Mouse (Mus musculus): ENCODE data around the gene Aip. TPM values are rescaled to one million over a fixed set of nuclear protein-coding genes. Genes with fewer than 3 reads are reported as not detected.
A peak's percentile ranks its signal among the peaks of the same experiment; 100 is the strongest.
"Not testable (repeated sequence)": the region's sequence is repeated elsewhere in the genome, so short reads cannot be mapped to it uniquely, and the experiment has no call there.

The Aip gene
- polyA plus RNA-seq, 1 experiment: 59.8 TPM

GRCm38 (mm10) chr19:4071406-4071805, 54.3 kb downstream of the Aip start:
- Histone ChIP-seq H3K36me3 (ENCODE audit: control insufficient read depth, insufficient read depth, low read length) (no peaks in the 10 kb centered on the region), H3K27ac (ENCODE audit: insufficient read depth, low read depth, low read length) (no peak overlapping the region), H3K4me1 (ENCODE audit: control insufficient read depth, insufficient read depth, insufficient read length, low read length) (peaks cover 16% of the 10 kb centered on the region), H3K4me3 (ENCODE audit: low read depth, low read length) (no peak overlapping the region), H3K27me3 (ENCODE audit: control insufficient read depth, insufficient read depth, low read length) (no peaks in the 10 kb centered on the region)
- 62% methylated on average over 6 of the region's 6 CpGs for WGBS
- no peak for TF ChIP-seq CTCF (IDR thresholded peaks at IDR 0.05; ENCODE audit: extremely low read depth, insufficient read length, insufficient replicate concordance, low read depth, low read length)
- no peak for TF ChIP-seq POLR2A (IDR thresholded peaks at IDR 0.05; ENCODE audit: low read depth, low read length)

GRCm38 (mm10) chr19:4070756-4071155, 54.9 kb downstream of the Aip start:
- H3K27me3 ChIP-seq (ENCODE audit: control insufficient read depth, insufficient read depth, low read length): no peaks in the 10 kb centered on the region
- H3K4me3 ChIP-seq (ENCODE audit: low read depth, low read length): no peak overlapping the region
- 91% methylated on average over 8 of the region's 8 CpGs for WGBS
- TF ChIP-seq CTCF (IDR thresholded peaks at IDR 0.05; ENCODE audit: extremely low read depth, insufficient read length, insufficient replicate concordance, low read depth, low read length): no peak
- no peak for TF ChIP-seq POLR2A (IDR thresholded peaks at IDR 0.05; ENCODE audit: low read depth, low read length)
- no peaks in the 10 kb centered on the region for H3K36me3 ChIP-seq (ENCODE audit: control insufficient read depth, insufficient read depth, low read length)
- peaks cover 17% of the 10 kb centered on the region for H3K4me1 ChIP-seq (ENCODE audit: control insufficient read depth, insufficient read depth, insufficient read length, low read length)
- no peak overlapping the region; the same call in 1 of the 2 replicates for H3K27ac ChIP-seq (ENCODE audit: insufficient read depth, low read depth, low read length)

DNA sequence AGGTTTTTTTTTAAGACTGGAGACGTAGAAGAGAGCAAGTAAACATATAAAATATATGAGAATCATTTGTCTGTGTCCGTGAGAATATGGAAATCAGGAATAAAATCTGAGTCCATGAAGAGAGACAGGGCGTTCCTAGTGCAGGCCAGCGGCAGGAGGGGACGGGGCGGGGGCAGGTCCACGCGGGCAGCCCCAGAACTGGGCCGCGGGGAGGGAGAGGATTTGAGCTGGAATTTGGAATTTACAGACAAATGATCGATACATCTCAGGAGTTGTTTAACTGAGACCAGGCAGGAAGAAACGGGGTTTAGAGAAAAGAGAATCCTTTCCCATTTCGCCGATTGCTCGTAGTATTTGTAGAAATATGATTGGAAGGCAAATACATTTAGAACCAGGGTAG, 55.3 kb downstream of the Aip start:
- TF ChIP-seq CTCF (IDR thresholded peaks at IDR 0.05; ENCODE audit: extremely low read depth, insufficient read length, insufficient replicate concordance, low read depth, low read length): no peak
- TF ChIP-seq POLR2A (IDR thresholded peaks at IDR 0.05; ENCODE audit: low read depth, low read length): no peak
- H3K4me1 ChIP-seq (ENCODE audit: control insufficient read depth, insufficient read depth, insufficient read length, low read length): peaks cover 17% of the 10 kb centered on the region
- H3K4me3 ChIP-seq (ENCODE audit: low read depth, low read length): no peak overlapping the region
- H3K27ac ChIP-seq (ENCODE audit: insufficient read depth, low read depth, low read length): no peak overlapping the region
- WGBS: 83% methylated on average over 15 of the region's 15 CpGs
- no peaks in the 10 kb centered on the region for H3K36me3 ChIP-seq (ENCODE audit: control insufficient read depth, insufficient read depth, low read length)
- no peaks in the 10 kb centered on the region for H3K27me3 ChIP-seq (ENCODE audit: control insufficient read depth, insufficient read depth, low read length)

GRCm38 (mm10) chr19:4068717-4069410, 56.8 kb downstream of the Aip start:
- TF ChIP-seq POLR2A (IDR thresholded peaks at IDR 0.05; ENCODE audit: low read depth, low read length): no peak
- no peak for TF ChIP-seq CTCF (IDR thresholded peaks at IDR 0.05; ENCODE audit: extremely low read depth, insufficient read length, insufficient replicate concordance, low read depth, low read length)
- Histone ChIP-seq H3K27ac (ENCODE audit: insufficient read depth, low read depth, low read length) (peak overlapping the region; percentile 60), H3K4me3 (ENCODE audit: low read depth, low read length) (no peak overlapping the region), H3K36me3 (ENCODE audit: control insufficient read depth, insufficient read depth, low read length) (no peaks in the 10 kb centered on the region), H3K27me3 (ENCODE audit: control insufficient read depth, insufficient read depth, low read length) (no peaks in the 10 kb centered on the region), H3K4me1 (ENCODE audit: control insufficient read depth, insufficient read depth, insufficient read length, low read length) (peaks cover 17% of the 10 kb centered on the region)
- WGBS: 25% methylated on average over 15 of the region's 15 CpGs

DNA sequence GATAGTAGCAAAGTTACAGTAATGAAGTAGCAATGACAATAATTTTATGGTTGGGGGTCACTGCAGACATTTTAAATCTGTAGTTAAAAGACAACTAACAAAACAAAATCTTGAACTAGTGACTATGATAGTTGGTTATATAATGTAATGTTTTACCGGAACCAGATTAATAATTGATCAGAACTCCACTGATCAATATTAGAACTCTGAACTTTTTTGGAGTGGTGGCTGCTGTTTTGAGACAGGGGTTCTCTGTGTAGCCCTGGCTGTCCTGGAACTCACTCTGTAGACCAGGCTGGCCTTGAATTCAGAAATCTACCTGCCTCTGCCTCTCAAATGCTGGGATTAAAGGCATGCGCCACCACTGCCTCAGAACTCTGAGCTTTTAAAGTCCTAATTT, 57.4 kb downstream of the Aip start:
- H3K27ac ChIP-seq (ENCODE audit: insufficient read depth, low read depth, low read length): peak overlapping the region; percentile 60
- not testable (repeated sequence) for H3K27me3 ChIP-seq (ENCODE audit: control insufficient read depth, insufficient read depth, low read length)
- WGBS: 36% methylated on average over 2 of the region's 2 CpGs

DNA sequence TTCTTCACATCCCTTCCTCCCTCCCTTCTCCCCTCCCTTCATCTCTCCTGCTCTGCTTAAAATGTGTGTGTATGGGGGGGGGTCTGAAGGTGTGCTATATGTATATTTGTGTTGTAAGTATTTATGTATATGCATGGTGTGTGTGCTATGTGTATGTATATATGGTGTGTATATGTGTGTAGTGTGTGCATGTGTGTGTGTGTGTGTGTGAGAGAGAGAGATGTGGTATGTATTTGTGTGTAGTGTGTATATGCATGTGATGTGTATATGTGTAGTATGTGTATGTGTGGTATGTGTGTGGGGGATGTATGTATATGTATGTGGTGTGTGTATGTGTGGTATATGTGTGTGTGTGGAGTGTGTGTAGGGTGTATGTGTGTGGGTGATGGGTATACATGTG, 58.8 kb downstream of the Aip start:
- TF ChIP-seq POLR2A (IDR thresholded peaks at IDR 0.05; ENCODE audit: low read depth, low read length) (no peak), CTCF (IDR thresholded peaks at IDR 0.05; ENCODE audit: extremely low read depth, insufficient read length, insufficient replicate concordance, low read depth, low read length) (no peak)
- Histone ChIP-seq H3K27me3 (ENCODE audit: control insufficient read depth, insufficient read depth, low read length) (no peaks in the 10 kb centered on the region), H3K4me3 (ENCODE audit: low read depth, low read length) (no peak overlapping the region), H3K4me1 (ENCODE audit: control insufficient read depth, insufficient read depth, insufficient read length, low read length) (peaks cover 14% of the 10 kb centered on the region), H3K27ac (ENCODE audit: insufficient read depth, low read depth, low read length) (no peak overlapping the region), H3K36me3 (ENCODE audit: control insufficient read depth, insufficient read depth, low read length) (no peaks in the 10 kb centered on the region)

More for the DNA sequence above, 57.4 kb downstream of the Aip start:
- not testable (repeated sequence) for H3K4me3 ChIP-seq (ENCODE audit: low read depth, low read length); H3K36me3 ChIP-seq (ENCODE audit: control insufficient read depth, insufficient read depth, low read length)
- H3K4me1 ChIP-seq (ENCODE audit: control insufficient read depth, insufficient read depth, insufficient read length, low read length): peaks cover 17% of the 10 kb centered on the region

- no peak for TF ChIP-seq POLR2A (IDR thresholded peaks at IDR 0.05; ENCODE audit: low read depth, low read length)
- no peak for TF ChIP-seq CTCF (IDR thresholded peaks at IDR 0.05; ENCODE audit: extremely low read depth, insufficient read length, insufficient replicate concordance, low read depth, low read length)
- Histone ChIP-seq H3K27ac (ENCODE audit: insufficient read depth, low read depth, low read length) (0 out of 2 replicates have a peak overlapping the region, but pooled peaks have one; percentile 15), H3K36me3 (ENCODE audit: control insufficient read depth, insufficient read depth, low read length) (no peaks in the 10 kb centered on the region), H3K4me1 (ENCODE audit: control insufficient read depth, insufficient read depth, insufficient read length, low read length) (peaks cover 14% of the 10 kb centered on the region), H3K27me3 (ENCODE audit: control insufficient read depth, insufficient read depth, low read length) (no peaks in the 10 kb centered on the region), H3K4me3 (ENCODE audit: low read depth, low read length) (no peak overlapping the region)
- WGBS: 41% methylated on average over 6 of the region's 6 CpGs
Observed at GRCm38 (mm10) chr19:4066280-4066679, 59.4 kb downstream of the Aip start.

GRCm38 (mm10) chr19:4064501-4064900, 61.2 kb downstream of the Aip start:
- not testable (repeated sequence) for H3K36me3 ChIP-seq (ENCODE audit: control insufficient read depth, insufficient read depth, low read length); H3K4me3 ChIP-seq (ENCODE audit: low read depth, low read length); H3K27me3 ChIP-seq (ENCODE audit: control insufficient read depth, insufficient read depth, low read length)
- 7% methylated on average over 5 of the region's 11 CpGs for WGBS
- Histone ChIP-seq H3K27ac (ENCODE audit: insufficient read depth, low read depth, low read length) (peak overlapping the region; percentile 77; the same call in 1 of the 2 replicates), H3K4me1 (ENCODE audit: control insufficient read depth, insufficient read depth, insufficient read length, low read length) (peaks cover 10% of the 10 kb centered on the region)

Other genes with a start within 250 kb of the Aip start
- gene Tcirg1, start 218.7 kb downstream of the Aip start, polyA plus RNA-seq (2012; rRNA removed): 107 and 148 TPM in 2 replicates
- gene Ndufs8, start 213.1 kb downstream of the Aip start, polyA plus RNA-seq (2012; rRNA removed): 303 and 423 TPM in 2 replicates
- gene Aldh3b1, start 196.1 kb downstream of the Aip start, polyA plus RNA-seq (2012; rRNA removed): 32.8 and 43.0 TPM in 2 replicates
- gene Unc93b1, start 190.7 kb downstream of the Aip start, polyA plus RNA-seq (2012; rRNA removed): 108 and 140 TPM in 2 replicates
- not detected in 2 replicates for gene Aldh3b3, start 167.2 kb downstream of the Aip start, polyA plus RNA-seq (2012; rRNA removed)
- gene Aldh3b2, start 153.5 kb downstream of the Aip start, polyA plus RNA-seq (2012; rRNA removed): 0.55 and 1.5 TPM in 2 replicates
- 99.4 and 147 TPM in 2 replicates for gene Acy3, start 139.3 kb downstream of the Aip start, polyA plus RNA-seq (2012; rRNA removed)
- gene Tbx10, start 133.1 kb downstream of the Aip start, polyA plus RNA-seq (2012; rRNA removed): 0.10 TPM in 1 of 2 replicates, not detected in the other
- 30.6 and 33.7 TPM in 2 replicates for gene Nudt8, start 125.3 kb downstream of the Aip start, polyA plus RNA-seq (2012; rRNA removed)
- gene Gm49405, start 125.2 kb downstream of the Aip start, polyA plus RNA-seq (2012; rRNA removed): 0.77 and 0.90 TPM in 2 replicates
- gene Doc2g, start 122.5 kb downstream of the Aip start, polyA plus RNA-seq (2012; rRNA removed): 5.1 and 8.2 TPM in 2 replicates
- 92.8 and 170 TPM in 2 replicates for gene Ndufv1, start 113.1 kb downstream of the Aip start, polyA plus RNA-seq (2012; rRNA removed)
- 798 and 1,214 TPM in 2 replicates for gene Gstp1, start 87.9 kb downstream of the Aip start, polyA plus RNA-seq (2012; rRNA removed)
- 231 and 289 TPM in 2 replicates for gene Gstp2, start 79.8 kb downstream of the Aip start, polyA plus RNA-seq (2012; rRNA removed)
- gene Gstp3, start 66.3 kb downstream of the Aip start, polyA plus RNA-seq (2012; rRNA removed): 11.8 and 15.0 TPM in 2 replicates
- 24.8 TPM in 1 of 2 replicates, not detected in the other for gene Cabp2, start 44.3 kb downstream of the Aip start, polyA plus RNA-seq (2012; rRNA removed)
- gene Cdk2ap2, start 28.7 kb downstream of the Aip start, polyA plus RNA-seq (2012; rRNA removed): 186 and 366 TPM in 2 replicates
- 108 and 197 TPM in 2 replicates for gene Pitpnm1, start 25.9 kb downstream of the Aip start, polyA plus RNA-seq (2012; rRNA removed)
- 0.06 TPM in 1 of 2 replicates, not detected in the other for gene Gpr152, start 13.9 kb upstream of the Aip start, polyA plus RNA-seq (2012; rRNA removed)
- 0.25 and 0.42 TPM in 2 replicates for gene Cabp4, start 18.2 kb upstream of the Aip start, polyA plus RNA-seq (2012; rRNA removed)
- gene Coro1b, start 22.8 kb upstream of the Aip start, polyA plus RNA-seq (2012; rRNA removed): 264 and 493 TPM in 2 replicates
- gene Ptprcap, start 27.7 kb upstream of the Aip start, polyA plus RNA-seq (2012; rRNA removed): 95.3 and 169 TPM in 2 replicates
- 37.9 and 42.5 TPM in 2 replicates for gene Rps6kb2, start 37.5 kb upstream of the Aip start, polyA plus RNA-seq (2012; rRNA removed)
- gene Carns1, start 49.6 kb upstream of the Aip start, polyA plus RNA-seq (2012; rRNA removed): 3.7 and 4.4 TPM in 2 replicates
- gene Tbc1d10c, start 65.4 kb upstream of the Aip start, polyA plus RNA-seq (2012; rRNA removed): 15.3 and 21.9 TPM in 2 replicates
- 142 and 258 TPM in 2 replicates for gene Ppp1ca, start 66.2 kb upstream of the Aip start, polyA plus RNA-seq (2012; rRNA removed)
- gene Rad9a, start 75.8 kb upstream of the Aip start, polyA plus RNA-seq (2012; rRNA removed): 8.2 and 12.2 TPM in 2 replicates
- gene Clcf1, start 88.4 kb upstream of the Aip start, polyA plus RNA-seq (2012; rRNA removed): 10.1 and 12.4 TPM in 2 replicates
- gene AC109138.7, start 88.5 kb upstream of the Aip start, polyA plus RNA-seq (2012; rRNA removed): not detected in 2 replicates
- 46.4 and 118 TPM in 2 replicates for gene Pold4, start 106.0 kb upstream of the Aip start, polyA plus RNA-seq (2012; rRNA removed)
- gene Ssh3, start 143.3 kb upstream of the Aip start, polyA plus RNA-seq (2012; rRNA removed): 72.2 and 105 TPM in 2 replicates
- gene Ankrd13d, start 157.3 kb upstream of the Aip start, polyA plus RNA-seq (2012; rRNA removed): 1.1 and 1.8 TPM in 2 replicates
- gene Grk2, start 180.4 kb upstream of the Aip start, polyA plus RNA-seq (2012; rRNA removed): 64.0 and 128 TPM in 2 replicates